Mouse (Mus musculus): ENCODE data around the gene Pip4k2b.

- TF ChIP-seq E2F4 (IDR thresholded peaks at IDR 0.05; ENCODE audit: insufficient read depth) (no peak), POLR2A (IDR thresholded peaks at IDR 0.05; ENCODE audit: insufficient read length, low read depth) (no peak), TCF12 (IDR thresholded peaks at IDR 0.05; ENCODE audit: insufficient read depth, poor library complexity, severe bottlenecking) (no peak), USF1 (IDR thresholded peaks at IDR 0.05; ENCODE audit: low read depth) (no peak), MAX (IDR thresholded peaks at IDR 0.05; ENCODE audit: low read depth) (no peak), POLR2AphosphoS2 (IDR thresholded peaks at IDR 0.05; ENCODE audit: insufficient read length, low read depth) (no peak), REST (IDR thresholded peaks at IDR 0.05; ENCODE audit: insufficient read depth, insufficient read length) (no peak), SRF (IDR thresholded peaks at IDR 0.05; ENCODE audit: control insufficient read depth, insufficient read length, low read depth) (no peak), MYOG (IDR thresholded peaks at IDR 0.05; ENCODE audit: control insufficient read depth in 1 of 3, insufficient read depth in 1 of 3, insufficient read length in 2 of 3, low read depth in 2 of 3) (no peak), CEBPB (IDR thresholded peaks at IDR 0.05; ENCODE audit: insufficient read depth, poor library complexity, severe bottlenecking) (no peak)
These were observed 32.2 kb downstream of the Pip4k2b start for GRCm38 (mm10) chr11:97712286-97712685.

Measured in myocyte (in vitro differentiated cells).